Mouse (Mus musculus): ENCODE measurements around the gene Ndufs6.

DNA sequence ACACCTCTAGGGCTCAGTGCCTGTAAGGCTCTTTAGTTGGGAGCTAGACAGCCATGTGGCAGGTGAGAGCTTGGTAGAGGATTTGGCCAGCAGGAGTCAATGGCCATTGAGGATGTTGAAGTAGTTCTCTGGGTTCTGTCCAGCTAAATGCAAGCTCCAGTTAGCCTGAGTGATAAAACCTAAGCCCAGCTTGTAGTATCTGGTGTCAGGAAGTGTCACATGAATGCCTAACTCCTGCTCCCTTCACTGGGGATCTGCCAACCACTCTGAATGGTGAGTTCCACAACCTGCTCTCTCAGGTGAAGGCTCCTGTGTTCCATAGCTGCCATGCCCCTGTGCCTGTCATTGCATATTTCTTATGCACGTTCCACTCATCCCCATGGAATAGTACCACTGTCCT, 44.8 kb downstream of the Ndufs6 start:
- TF ChIP-seq EP300 (IDR thresholded peaks at IDR 0.05; ENCODE audit: low read depth) (no peak), CTCF (IDR thresholded peaks at IDR 0.05; ENCODE audit: low read depth) (no peak)

Data from liver, postnatal 0 days (tissue).